Mouse (Mus musculus): Measurements from ENCODE around the gene Cachd1. TPM values are rescaled to one million over a fixed set of nuclear protein-coding genes. Genes with fewer than 3 reads are reported as not detected.

Cachd1 gene
- polyA plus RNA-seq, 1 experiment from 2014 or later: not detected

DNA sequence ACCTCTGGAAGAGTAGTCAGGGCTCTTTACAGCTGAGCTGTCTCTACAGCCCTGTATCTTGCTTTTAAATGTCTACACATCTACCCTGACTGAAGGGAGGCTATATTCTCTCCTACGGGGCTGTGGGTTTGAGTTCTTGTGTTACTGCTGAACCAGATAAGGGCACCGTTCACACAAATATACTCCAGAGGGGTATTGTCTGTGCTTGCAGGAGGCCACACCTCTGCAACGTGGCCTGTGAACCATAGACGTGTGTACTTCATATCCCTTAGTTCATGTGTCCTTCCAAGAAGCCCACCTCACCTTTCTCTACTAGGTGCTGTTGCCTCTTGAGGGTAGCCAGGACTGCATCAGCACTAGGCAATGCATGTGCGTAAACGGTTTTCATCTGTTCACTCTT, 215.6 kb downstream of the Cachd1 start:
- Histone ChIP-seq H3K36me3 (ENCODE audit: inconsistent target) (no peaks in the 10 kb centered on the region), H3K27ac (no peak overlapping the region), H3K79me2 (ENCODE audit: inconsistent target) (no peaks in the 10 kb centered on the region), H3K4me3 (ENCODE audit: inconsistent target) (no peak overlapping the region)
- 91% methylated on average over 6 of the region's 6 CpGs for WGBS (ENCODE audit: missing documents)

DNA sequence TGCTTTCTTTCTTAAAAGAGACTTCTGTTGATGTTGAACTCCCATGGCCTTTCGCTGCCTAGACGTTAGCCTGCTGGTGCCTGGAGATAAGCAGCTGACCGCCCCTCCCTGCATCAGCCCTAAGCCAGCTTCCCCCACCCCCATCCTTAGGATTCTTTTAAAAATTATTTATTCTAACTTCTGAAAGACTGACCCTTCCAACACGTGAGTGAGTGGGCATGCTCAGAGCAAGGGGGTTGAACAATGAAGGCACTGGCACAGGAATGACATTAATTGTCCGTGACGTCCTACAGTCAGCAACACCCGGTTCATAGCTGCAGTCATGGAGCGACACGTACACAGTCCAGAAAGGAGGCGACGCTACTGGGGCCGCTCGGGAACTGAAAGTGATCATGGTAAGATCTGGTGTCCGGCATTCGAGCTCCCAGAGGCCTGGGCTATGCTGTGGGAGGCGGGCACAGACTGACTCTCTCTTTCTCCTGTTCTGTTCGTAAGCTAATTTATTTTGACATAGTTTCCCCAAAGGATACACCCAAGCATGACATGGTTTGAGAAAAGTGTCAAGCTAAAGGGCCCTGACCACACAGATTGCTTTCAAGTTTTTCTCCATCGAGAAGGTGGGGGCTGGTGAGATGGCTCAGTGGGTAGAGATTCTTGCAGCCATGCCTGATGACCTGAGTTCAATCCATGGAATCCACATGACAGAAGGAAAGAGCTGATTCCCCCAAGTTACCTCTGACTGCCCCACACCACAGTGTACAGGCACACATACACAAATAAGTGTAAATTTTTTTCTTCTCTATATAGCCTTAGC, 218.2 kb downstream of the Cachd1 start:
- 91% methylated on average over 18 of the region's 18 CpGs for WGBS (ENCODE audit: missing documents)
- no peak overlapping the region for H3K4me3 ChIP-seq (ENCODE audit: inconsistent target)
- H3K27ac ChIP-seq: no peak overlapping the region
- no peaks in the 10 kb centered on the region for H3K79me2 ChIP-seq (ENCODE audit: inconsistent target)
- no peaks in the 10 kb centered on the region for H3K36me3 ChIP-seq (ENCODE audit: inconsistent target)

GRCm38 (mm10) chr4:100995617-100996016, 219.1 kb downstream of the Cachd1 start:
- no peaks in the 10 kb centered on the region for H3K36me3 ChIP-seq (ENCODE audit: inconsistent target)
- no peak overlapping the region for H3K4me3 ChIP-seq (ENCODE audit: inconsistent target)
- H3K27ac ChIP-seq: no peak overlapping the region
- 89% methylated on average over 5 of the region's 5 CpGs for WGBS (ENCODE audit: missing documents)
- H3K79me2 ChIP-seq (ENCODE audit: inconsistent target): no peaks in the 10 kb centered on the region

DNA sequence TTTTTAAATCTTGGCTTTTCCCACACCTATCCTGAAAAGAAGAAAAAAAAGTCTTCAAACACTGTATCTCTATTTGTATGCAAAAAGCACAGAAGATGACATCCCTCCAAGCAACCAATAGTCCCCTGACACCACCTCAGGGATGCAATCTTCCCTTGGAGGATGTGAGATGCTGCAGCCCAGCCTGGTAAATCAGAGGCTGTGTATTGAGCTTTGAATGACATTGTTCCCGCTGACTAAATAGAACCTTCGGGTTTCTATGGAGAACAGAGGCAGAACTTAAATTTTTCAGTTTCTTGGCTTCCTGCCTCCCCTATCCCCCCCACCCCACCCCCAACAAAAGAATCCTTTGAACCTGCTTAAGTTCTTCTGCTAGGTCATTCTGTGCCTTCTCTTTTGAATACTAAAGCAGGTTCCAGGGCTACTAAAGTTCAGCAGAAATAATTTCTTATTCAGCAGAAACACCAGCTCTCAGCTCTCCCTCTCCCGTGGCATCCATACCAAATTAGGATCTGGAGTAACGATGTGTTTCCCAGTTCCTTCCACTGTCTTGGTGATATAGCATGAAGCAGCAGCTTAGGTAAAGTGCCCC, 219.7 kb downstream of the Cachd1 start:
- no peak overlapping the region for H3K27ac ChIP-seq
- no peaks in the 10 kb centered on the region for H3K36me3 ChIP-seq (ENCODE audit: inconsistent target)
- no peak overlapping the region for H3K4me3 ChIP-seq (ENCODE audit: inconsistent target)
- WGBS (ENCODE audit: missing documents): 88% methylated on average over 4 of the region's 4 CpGs
- H3K79me2 ChIP-seq (ENCODE audit: inconsistent target): no peaks in the 10 kb centered on the region

DNA sequence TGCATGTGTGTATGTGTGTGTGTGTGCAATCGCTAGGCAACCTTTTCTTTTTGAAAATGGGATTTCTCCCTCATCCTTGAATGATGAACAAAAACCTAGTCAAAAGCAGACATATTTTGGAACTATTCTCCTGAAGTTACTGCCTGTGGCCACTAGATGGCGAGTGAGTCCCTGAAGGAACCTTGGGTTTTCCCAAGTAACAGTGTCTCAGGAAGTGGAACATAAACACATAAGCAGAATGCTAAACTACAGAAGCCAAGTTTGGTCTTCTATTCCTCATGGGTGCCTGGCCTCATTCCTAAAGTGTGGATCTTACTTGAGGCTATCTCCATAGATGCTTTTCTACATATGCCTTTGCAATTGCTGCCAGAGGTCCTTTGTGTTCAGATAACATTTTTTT, 221.7 kb downstream of the Cachd1 start:
- H3K27ac ChIP-seq: no peak overlapping the region
- no peaks in the 10 kb centered on the region for H3K79me2 ChIP-seq (ENCODE audit: inconsistent target)
- H3K4me3 ChIP-seq (ENCODE audit: inconsistent target): no peak overlapping the region
- 23% methylated on average over 2 of the region's 2 CpGs for WGBS (ENCODE audit: missing documents)
- H3K36me3 ChIP-seq (ENCODE audit: inconsistent target): no peaks in the 10 kb centered on the region

DNA sequence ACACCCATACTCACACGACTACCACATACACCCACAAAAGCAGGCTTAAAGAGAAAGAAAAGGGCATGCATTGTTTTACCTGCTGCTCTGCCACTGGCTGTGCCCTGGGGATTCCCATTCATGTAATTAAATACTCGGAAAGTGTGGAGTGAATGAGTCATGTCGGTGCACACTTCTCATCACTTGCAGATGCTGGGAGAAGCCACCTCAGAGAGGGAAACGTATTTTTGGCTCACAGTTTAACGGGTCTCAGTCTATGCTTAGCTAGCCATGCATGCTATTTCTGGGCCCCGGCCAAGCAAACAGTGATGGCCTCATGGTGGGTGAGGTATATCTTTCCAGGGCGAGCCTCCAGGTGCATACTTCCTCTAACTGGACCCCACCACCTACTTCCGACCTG, 222.4 kb downstream of the Cachd1 start:
- Histone ChIP-seq H3K4me3 (ENCODE audit: inconsistent target) (no peak overlapping the region), H3K79me2 (ENCODE audit: inconsistent target) (no peaks in the 10 kb centered on the region), H3K36me3 (ENCODE audit: inconsistent target) (no peaks in the 10 kb centered on the region), H3K27ac (no peak overlapping the region)
- 90% methylated on average over 8 of the region's 8 CpGs for WGBS (ENCODE audit: missing documents)

GRCm38 (mm10) chr4:101000622-101001021, 224.1 kb downstream of the Cachd1 start:
- no peak overlapping the region for H3K4me3 ChIP-seq (ENCODE audit: inconsistent target)
- H3K79me2 ChIP-seq (ENCODE audit: inconsistent target): no peaks in the 10 kb centered on the region
- no peak overlapping the region for H3K27ac ChIP-seq
- 81% methylated on average over 3 of the region's 3 CpGs for WGBS (ENCODE audit: missing documents)
- H3K36me3 ChIP-seq (ENCODE audit: inconsistent target): no peaks in the 10 kb centered on the region

- no peak overlapping the region for H3K27ac ChIP-seq
- no peaks in the 10 kb centered on the region for H3K79me2 ChIP-seq (ENCODE audit: inconsistent target)
- WGBS (ENCODE audit: missing documents): 94% methylated on average over 6 of the region's 6 CpGs
- H3K36me3 ChIP-seq (ENCODE audit: inconsistent target): no peaks in the 10 kb centered on the region
- H3K4me3 ChIP-seq (ENCODE audit: inconsistent target): no peak overlapping the region
Observed at GRCm38 (mm10) chr4:101001073-101001472, 224.6 kb downstream of the Cachd1 start.

DNA sequence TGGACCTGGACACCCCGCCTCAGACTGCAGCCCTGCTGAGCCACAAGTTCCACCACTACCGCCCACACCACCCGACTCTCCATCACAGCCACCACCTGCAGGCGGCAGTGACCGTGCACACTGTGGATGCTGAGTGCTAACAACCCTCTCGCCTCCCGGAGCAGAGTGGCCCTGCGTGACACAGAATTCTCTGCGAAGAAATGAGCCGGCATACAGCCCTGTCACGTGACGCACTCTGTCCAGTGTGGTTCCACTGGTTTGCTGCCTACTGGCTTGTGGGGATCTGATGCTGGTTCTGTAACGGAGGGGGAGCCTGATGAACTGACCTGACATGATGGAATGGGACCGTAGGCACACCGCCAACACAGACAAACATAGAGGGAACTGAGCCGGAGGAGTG, 226.5 kb downstream of the Cachd1 start:
- Histone ChIP-seq H3K4me3 (ENCODE audit: inconsistent target) (no peak overlapping the region), H3K36me3 (ENCODE audit: inconsistent target) (no peaks in the 10 kb centered on the region), H3K79me2 (ENCODE audit: inconsistent target) (no peaks in the 10 kb centered on the region), H3K27ac (no peak overlapping the region)
- WGBS (ENCODE audit: missing documents): 96% methylated on average over 16 of the region's 16 CpGs

DNA sequence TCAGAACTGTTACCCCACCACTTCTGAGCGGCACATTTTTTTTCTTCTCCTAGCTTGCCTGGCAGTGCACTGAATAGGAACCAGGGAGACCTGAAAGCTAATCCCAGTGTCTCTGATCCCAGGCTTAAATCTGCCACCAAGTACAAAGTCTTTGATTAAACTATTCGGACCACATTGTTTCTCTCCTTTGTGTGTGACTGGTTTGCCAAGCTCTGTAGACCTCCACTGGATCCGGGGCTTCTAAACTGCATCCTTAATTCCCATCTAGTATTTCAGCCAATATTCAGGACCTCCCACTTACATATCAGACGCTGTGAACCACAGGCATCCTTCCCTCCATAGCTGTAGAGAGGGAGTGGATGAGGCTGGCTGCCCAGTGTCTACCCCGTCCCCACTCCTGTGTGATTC, 231.9 kb downstream of the Cachd1 start:
- Histone ChIP-seq H3K4me3 (ENCODE audit: inconsistent target) (no peak overlapping the region), H3K36me3 (ENCODE audit: inconsistent target) (no peaks in the 10 kb centered on the region), H3K79me2 (ENCODE audit: inconsistent target) (no peaks in the 10 kb centered on the region), H3K27ac (no peak overlapping the region)
- WGBS (ENCODE audit: missing documents): 86% methylated on average over 5 of the region's 5 CpGs

GRCm38 (mm10) chr4:101009092-101009491, 232.6 kb downstream of the Cachd1 start:
- WGBS (ENCODE audit: missing documents): 91% methylated on average over 4 of the region's 4 CpGs
- H3K36me3 ChIP-seq (ENCODE audit: inconsistent target): no peaks in the 10 kb centered on the region
- no peaks in the 10 kb centered on the region for H3K79me2 ChIP-seq (ENCODE audit: inconsistent target)
- no peak overlapping the region for H3K4me3 ChIP-seq (ENCODE audit: inconsistent target)
- no peak overlapping the region for H3K27ac ChIP-seq

GRCm38 (mm10) chr4:101017806-101018205, 241.3 kb downstream of the Cachd1 start:
- H3K4me3 ChIP-seq (ENCODE audit: inconsistent target): no peak overlapping the region
- no peak overlapping the region for H3K27ac ChIP-seq
- no peaks in the 10 kb centered on the region for H3K79me2 ChIP-seq (ENCODE audit: inconsistent target)
- H3K36me3 ChIP-seq (ENCODE audit: inconsistent target): no peaks in the 10 kb centered on the region
- 81% methylated on average over 4 of the region's 4 CpGs for WGBS (ENCODE audit: missing documents)

GRCm38 (mm10) chr4:101020596-101020995, 244.1 kb downstream of the Cachd1 start, which contains the start of gene Gm10577:
Gene Gm10577 (minus strand): TSS chr4:101020696.
- 83% methylated on average over 4 of the region's 4 CpGs for WGBS (ENCODE audit: missing documents)

DNA sequence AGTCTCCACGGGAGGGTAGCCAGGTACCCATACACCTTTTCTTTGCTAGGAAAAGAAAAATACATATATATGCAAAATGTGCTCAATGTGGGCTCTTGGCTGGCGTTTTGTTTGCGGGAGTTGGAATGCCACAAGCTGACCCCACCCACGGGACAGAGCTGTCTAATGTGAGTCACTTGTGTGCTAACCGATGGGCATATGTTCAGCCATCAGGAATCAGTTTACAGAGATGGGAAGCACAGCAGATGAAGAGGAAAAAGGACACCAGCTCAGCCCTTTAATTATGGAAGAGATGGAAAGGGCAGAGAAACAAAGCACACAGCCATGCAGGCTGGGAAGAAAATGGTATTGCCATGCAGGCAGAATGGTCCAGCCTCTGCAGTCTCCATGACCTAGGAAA, 250.1 kb downstream of the Cachd1 start:
- H3K36me3 ChIP-seq (ENCODE audit: inconsistent target): no peaks in the 10 kb centered on the region
- no peak overlapping the region for H3K27ac ChIP-seq
- H3K79me2 ChIP-seq (ENCODE audit: inconsistent target): no peaks in the 10 kb centered on the region
- 85% methylated on average over 4 of the region's 5 CpGs for WGBS (ENCODE audit: missing documents)
- no peak overlapping the region for H3K4me3 ChIP-seq (ENCODE audit: inconsistent target)

More at GRCm38 (mm10) chr4:101020596-101020995, 244.1 kb downstream of the Cachd1 start, which contains the start of gene Gm10577:
- no peaks in the 10 kb centered on the region for H3K36me3 ChIP-seq (ENCODE audit: inconsistent target)
- H3K4me3 ChIP-seq (ENCODE audit: inconsistent target): no peak within 1 kb of the TSS
- no peak within 1 kb of the TSS for H3K27ac ChIP-seq
- H3K79me2 ChIP-seq (ENCODE audit: inconsistent target): no peaks in the 10 kb centered on the region

GRCm38 (mm10) chr4:101026995-101027394, 250.5 kb downstream of the Cachd1 start:
- H3K27ac ChIP-seq: no peak overlapping the region
- H3K36me3 ChIP-seq (ENCODE audit: inconsistent target): no peaks in the 10 kb centered on the region
- H3K79me2 ChIP-seq (ENCODE audit: inconsistent target): no peaks in the 10 kb centered on the region
- 88% methylated on average over 2 of the region's 2 CpGs for WGBS (ENCODE audit: missing documents)
- no peak overlapping the region for H3K4me3 ChIP-seq (ENCODE audit: inconsistent target)
